Comparison of ENCODE assay signal across 31 mouse cellular contexts in the genomic region with DNA sequence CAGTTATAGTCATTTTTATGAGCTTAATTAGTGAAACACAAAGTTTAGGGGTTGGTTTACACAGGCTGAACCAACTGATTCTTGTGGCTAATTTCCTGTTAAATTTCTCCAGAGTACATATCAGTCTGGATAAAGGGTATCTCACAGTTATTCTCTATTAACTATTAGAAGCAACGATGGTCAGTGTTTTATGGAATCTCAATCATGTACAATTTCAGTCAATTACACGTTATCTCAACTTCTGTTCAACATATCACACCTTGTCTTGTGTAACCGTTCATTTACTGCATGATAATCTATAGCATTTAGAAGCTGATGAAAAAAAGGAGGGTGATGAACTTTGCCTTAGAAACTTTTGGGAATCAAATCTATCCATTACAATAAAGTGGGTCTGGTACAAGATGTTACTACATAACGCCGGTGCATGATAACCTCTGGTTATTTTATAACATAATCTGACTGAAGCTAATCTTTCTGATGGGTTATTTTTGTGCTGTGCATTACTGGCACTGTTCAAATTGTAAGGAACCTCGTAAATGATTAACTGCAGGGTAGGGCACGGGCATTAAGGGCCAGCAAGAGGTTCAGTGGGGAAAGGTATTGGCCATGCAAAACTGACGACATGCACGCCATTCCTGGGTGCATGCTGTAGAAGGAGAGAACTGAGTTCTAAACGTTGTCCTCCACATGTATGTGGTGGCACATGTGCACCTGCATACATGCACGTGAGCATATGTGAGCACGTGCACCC. TPM values are rescaled to one million over a fixed set of nuclear protein-coding genes. Genes with fewer than 3 reads are reported as not detected.
"Had no signal": no experiment of that assay in that cellular context is flagged by ENCODE, and none has a peak within 500 bp of the region (broad histone marks: within the 10 kb centered on the region; RNA-seq: fewer than 3 reads in every experiment).

No protein-coding gene starts in this region.

- H3K27ac ChIP-seq: kidney, postnatal 0 days; layer of hippocampus, adult 2 months; limb, embryonic 10.5 days; limb, embryonic 13.5 days; liver, embryonic 12.5 days; liver, embryonic 15.5 days; midbrain, embryonic 12.5 days; midbrain, embryonic 15.5 days; neural tube, embryonic 13.5 days had no signal

- H3K4me2 ChIP-seq: limb, embryonic 13.5 days; liver, embryonic 12.5 days; liver, embryonic 15.5 days; midbrain, embryonic 12.5 days; midbrain, embryonic 15.5 days; neural tube, embryonic 13.5 days had no signal

- DNase-seq: kidney, adult 11 months; kidney, postnatal 25 days; layer of hippocampus, adult 9-11 months; liver; lung, adult 2 months; lung, postnatal 14 days; lung, postnatal 4 days; retina, postnatal 1 day; right cerebral cortex, postnatal 4 days; spleen, adult 18-20 months; thymus, adult 18-20 months; thymus, postnatal 36 days had no signal

- H3K4me1 ChIP-seq: limb, embryonic 10.5 days; limb, embryonic 13.5 days; liver, embryonic 12.5 days; liver, embryonic 15.5 days; midbrain, embryonic 12.5 days; midbrain, embryonic 15.5 days; neural tube, embryonic 13.5 days had no signal

- H3K27me3 ChIP-seq: limb, embryonic 13.5 days; liver, embryonic 12.5 days; liver, embryonic 15.5 days; midbrain, embryonic 12.5 days; midbrain, embryonic 15.5 days; neural tube, embryonic 13.5 days had no signal

- H3K9ac ChIP-seq: limb, embryonic 13.5 days; liver, embryonic 12.5 days; liver, embryonic 15.5 days; midbrain, embryonic 12.5 days; midbrain, embryonic 15.5 days; neural tube, embryonic 13.5 days had no signal

- ATAC-seq: liver, embryonic 12.5 days; midbrain, embryonic 15.5 days had no signal

- H3K4me3 ChIP-seq: layer of hippocampus, adult 2 months; limb, embryonic 10.5 days; limb, embryonic 13.5 days; liver, embryonic 12.5 days; liver, embryonic 15.5 days; midbrain, embryonic 12.5 days; midbrain, embryonic 15.5 days; myocyte; neural tube, embryonic 13.5 days had no signal

- H3K9me3 ChIP-seq: limb, embryonic 10.5 days; liver, embryonic 15.5 days had no signal

- H3K36me3 ChIP-seq: limb, embryonic 10.5 days; limb, embryonic 13.5 days; liver, embryonic 12.5 days; liver, embryonic 15.5 days; midbrain, embryonic 12.5 days; midbrain, embryonic 15.5 days; neural tube, embryonic 13.5 days had no signal

RNA-seq across cellular contexts. Expression of gene Dmbt1, which starts 29.7 kb away (rescaled TPM):
- total RNA-seq: layer of hippocampus, adult 2 months; layer of hippocampus, postnatal 25 days; left cerebral cortex, adult 18-20 months; left cerebral cortex, postnatal 25 days; megakaryocyte progenitor cell, adult 5-6 weeks; megakaryocyte-erythroid progenitor cell, adult 5-6 weeks; monocyte, adult 5-6 weeks; neutrophil, adult 5-6 weeks had no signal
- polyA plus RNA-seq: kidney, embryonic 14.5 days; kidney, postnatal 0 days; limb, embryonic 10.5 days; liver, embryonic 12.5 days; lung, embryonic 16.5 days; midbrain, embryonic 12.5 days; myocyte; neural tube, embryonic 13.5 days had no signal
